In the genomic region with DNA sequence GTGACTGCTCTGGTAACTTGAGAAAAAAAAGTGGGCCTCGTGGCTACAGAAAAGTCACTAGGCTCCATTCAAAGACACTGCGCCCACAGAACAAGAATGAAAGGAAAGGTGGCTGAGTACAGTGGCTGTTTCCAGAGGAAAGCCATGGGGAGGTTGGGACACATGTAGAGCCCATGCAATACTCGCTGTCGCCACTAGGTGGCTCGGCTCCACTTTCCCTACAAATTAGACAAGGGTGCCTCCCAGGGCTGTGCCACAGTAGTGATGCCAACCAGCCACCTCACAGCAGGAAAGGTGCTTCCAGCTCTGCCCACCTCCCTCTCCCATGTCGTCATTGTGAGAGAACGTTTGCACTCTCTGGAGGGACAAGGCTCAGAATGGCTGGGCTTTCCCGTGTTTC, we compare ENCODE assay signal across 9 mouse cellular contexts.
DNase-seq lines count a peak whose midpoint lies in the region; ATAC-seq and TF ChIP-seq lines count a peak whose summit lies in the region.
"Had no signal": no experiment of that assay in that cellular context is flagged by ENCODE, and none has a peak within 500 bp of the region (broad histone marks: within the 10 kb centered on the region; RNA-seq: fewer than 3 reads in every experiment).

No protein-coding gene starts in this region.

- no peak for ATAC-seq in liver, postnatal 0 days

- DNase-seq in embryo, embryonic 10 days (ENCODE audit: low spot score): peak; percentile 44
- DNase-seq in embryo, embryonic 9.5 days (ENCODE audit: extremely low spot score): no peak
- no peak for DNase-seq in liver, postnatal 0 days
- no peak for DNase-seq in liver
- peak; percentile 20 to 29 for DNase-seq in adrenal gland, postnatal 36 days
- no peak for DNase-seq in right cerebral cortex, postnatal 25 days
- no peak for DNase-seq in MN1 (ENCODE audit: low spot score)

- TF ChIP-seq EP300 in liver, postnatal 0 days (IDR thresholded peaks at IDR 0.05; ENCODE audit: low read depth): no peak

- H3K36me3 ChIP-seq in liver, postnatal 0 days (replicated peaks; ENCODE audit: insufficient read depth, low read length): no peaks in the 10 kb centered on the region
- H3K36me3 ChIP-seq in small intestine, adult 2 months (ENCODE audit: control insufficient read depth, insufficient read depth, low read length): no peaks in the 10 kb centered on the region
- H3K36me3 ChIP-seq: stomach, embryonic 15.5 days had no signal

- H3K4me1 ChIP-seq in liver, postnatal 0 days (ENCODE audit: insufficient read depth): no peaks in the 10 kb centered on the region
- H3K4me1 ChIP-seq in small intestine, adult 2 months (ENCODE audit: control insufficient read depth, insufficient read depth, insufficient read length, low read length): no peaks in the 10 kb centered on the region
- H3K4me1 ChIP-seq: stomach, embryonic 15.5 days had no signal

- TF ChIP-seq CTCF in liver, postnatal 0 days (IDR thresholded peaks at IDR 0.05; ENCODE audit: low read depth): peak; percentile 63
- peak; percentile 37; the same call in 1 of the 2 replicates for TF ChIP-seq CTCF in small intestine, adult 2 months (IDR thresholded peaks at IDR 0.05; ENCODE audit: extremely low read depth, insufficient read length, insufficient replicate concordance, low read depth, low read length)

- no peak overlapping the region for H3K4me3 ChIP-seq in liver, postnatal 0 days (ENCODE audit: low read depth, low read length)
- no peak overlapping the region for H3K4me3 ChIP-seq in small intestine, adult 2 months (ENCODE audit: low read depth, low read length)
- H3K4me3 ChIP-seq: stomach, embryonic 15.5 days had no signal

- H3K27me3 ChIP-seq in liver, postnatal 0 days (ENCODE audit: insufficient read depth, low read length): no peaks in the 10 kb centered on the region
- no peaks in the 10 kb centered on the region for H3K27me3 ChIP-seq in small intestine, adult 2 months (ENCODE audit: control insufficient read depth, insufficient read depth, low read length)
- H3K27me3 ChIP-seq: stomach, embryonic 15.5 days had no signal

- TF ChIP-seq POLR2A in small intestine, adult 2 months (IDR thresholded peaks at IDR 0.05; ENCODE audit: low read depth, low read length): no peak

- peaks cover 4% of the 10 kb centered on the region; the same call in 1 of the 2 replicates for H3K9me3 ChIP-seq in liver, postnatal 0 days (ENCODE audit: low read length)
- H3K9me3 ChIP-seq: stomach, embryonic 15.5 days had no signal

- H3K9ac ChIP-seq in liver, postnatal 0 days (replicated peaks): no peak overlapping the region
- H3K9ac ChIP-seq: stomach, embryonic 15.5 days had no signal

- 38% methylated on average over 8 of the region's 8 CpGs for WGBS in liver, postnatal 0 days (ENCODE audit: insufficient replicate concordance)
- WGBS in small intestine, adult 2 months: 42% methylated on average over 8 of the region's 8 CpGs

- no peak overlapping the region for H3K27ac ChIP-seq in liver, postnatal 0 days (ENCODE audit: low read depth)
- H3K27ac ChIP-seq in small intestine, adult 2 months (ENCODE audit: insufficient read depth, low read depth, low read length): no peak overlapping the region
- H3K27ac ChIP-seq: stomach, embryonic 15.5 days had no signal

- H3K4me2 ChIP-seq in liver, postnatal 0 days (ENCODE audit: low read depth, low read length): no peak overlapping the region
- H3K4me2 ChIP-seq: stomach, embryonic 15.5 days had no signal

Comparison
In these comparisons a context has a peak if more than half of its experiments do, and no peak if none do; other contexts are left out.
1. DNase-seq: peak in embryo, embryonic 10 days (single experiment) and adrenal gland, postnatal 36 days (2 of 2); none in embryo, embryonic 9.5 days (single experiment), liver, postnatal 0 days (single experiment), liver (single experiment), right cerebral cortex, postnatal 25 days (single experiment) and MN1 (single experiment).